Mouse (Mus musculus) lung, embryonic 15.5 days (tissue): ENCODE results near the gene Tenm4. TPM values are rescaled to one million over a fixed set of nuclear protein-coding genes. Genes with fewer than 3 reads are reported as not detected.

Source experiments
- ATAC-seq: fragments of 200-750 bp; cut with Nextera tagmentation; 2 replicates; pipeline ENCODE4 v1.8.0; 2017; ENCODE audit warnings: moderate number of reproducible peaks, borderline replicate concordance; ENCODE audit not compliant: low FRiP score, low TSS enrichment; ENCODE audit errors: extremely low read depth
- H3K27ac ChIP-seq: fragments of 300-500 bp; sonication (generic); 2 replicates; pipeline ENCODE4 v1.5.1; 2015; ENCODE audit warnings: moderate library complexity, mild to moderate bottlenecking, inconsistent platforms
- H3K27me3 ChIP-seq: fragments of 300-500 bp; sonication (generic); 2 replicates; pipeline ENCODE4 v1.6.1; 2015; ENCODE audit warnings: inconsistent platforms
- H3K36me3 ChIP-seq: fragments of 300-500 bp; sonication (generic); 2 replicates; pipeline ENCODE4 v1.6.1; 2015; ENCODE audit warnings: inconsistent platforms
- H3K4me1 ChIP-seq: fragments of 300-500 bp; sonication (generic); 2 replicates; pipeline ENCODE4 v1.6.1; 2015; ENCODE audit warnings: inconsistent platforms
- H3K4me2 ChIP-seq: fragments of 300-500 bp; sonication (generic); 2 replicates; pipeline ENCODE4 v1.6.1; 2015; ENCODE audit warnings: inconsistent platforms, mild to moderate bottlenecking, moderate library complexity
- H3K4me3 ChIP-seq: fragments of 300-500 bp; sonication (generic); 2 replicates; pipeline ENCODE4 v1.5.1; 2015; ENCODE audit warnings: mild to moderate bottlenecking, inconsistent platforms
- H3K9ac ChIP-seq: fragments of 300-500 bp; sonication (generic); 2 replicates; pipeline ENCODE4 v1.6.1; 2015; ENCODE audit warnings: inconsistent platforms
- H3K9me3 ChIP-seq: fragments of 300-500 bp; sonication (generic); 2 replicates; pipeline ENCODE4 v1.6.1; 2016; ENCODE audit warnings: inconsistent platforms
- WGBS: fragments of 180-500 bp; shearing (Covaris S2); methylation state at CpG from one replicate; pipeline ENCODE4 v1.1.7; 2015; 5-methylcytosine and 5-hydroxymethylcytosine counted together
- polyA plus RNA-seq: library from polyadenylated mRNA; unstranded; fragments of >200 nt; fragmentation: Nextera tagmentation; extraction: Ambion mirVana; gene quantifications from 2 replicates; pipeline ENCODE4 v1.2.1, GENCODE M21; 2015

Gene Tenm4
- polyA plus RNA-seq, 1 experiment from 2014 or later: 22.1 TPM

- no peaks in the 10 kb centered on the region for H3K27me3 ChIP-seq
- ATAC-seq: no peak
- H3K4me2 ChIP-seq: no peak overlapping the region
- no peaks in the 10 kb centered on the region for H3K9me3 ChIP-seq
- peaks cover 10% of the 10 kb centered on the region; the same call in 1 of the 2 replicates for H3K4me1 ChIP-seq
- no peak overlapping the region for H3K4me3 ChIP-seq
- WGBS: 25% methylated on average over 11 of the region's 11 CpGs
- no peak overlapping the region for H3K9ac ChIP-seq
- H3K27ac ChIP-seq: no peak overlapping the region
- no peaks in the 10 kb centered on the region for H3K36me3 ChIP-seq
These were observed 331.4 kb downstream of the Tenm4 start for GRCm38 (mm10) chr7:96502321-96502973.

- 70% methylated on average over 6 of the region's 6 CpGs for WGBS
- Histone ChIP-seq H3K27ac (no peak overlapping the region), H3K36me3 (no peaks in the 10 kb centered on the region), H3K4me3 (no peak overlapping the region), H3K9ac (no peak overlapping the region), H3K4me1 (peaks cover 10% of the 10 kb centered on the region; the same call in 1 of the 2 replicates), H3K4me2 (no peak overlapping the region), H3K9me3 (no peaks in the 10 kb centered on the region), H3K27me3 (no peaks in the 10 kb centered on the region)
- no peak for ATAC-seq
These were observed 334.5 kb downstream of the Tenm4 start for GRCm38 (mm10) chr7:96505538-96505937.

GRCm38 (mm10) chr7:96507046-96507445, 336.0 kb downstream of the Tenm4 start:
- H3K27me3 ChIP-seq: no peaks in the 10 kb centered on the region
- H3K36me3 ChIP-seq: no peaks in the 10 kb centered on the region
- WGBS: 86% methylated on average over 8 of the region's 8 CpGs
- no peak overlapping the region for H3K4me3 ChIP-seq
- H3K4me1 ChIP-seq: peaks cover 10% of the 10 kb centered on the region; the same call in 1 of the 2 replicates
- no peak overlapping the region for H3K9ac ChIP-seq
- H3K4me2 ChIP-seq: no peak overlapping the region
- H3K27ac ChIP-seq: no peak overlapping the region
- H3K9me3 ChIP-seq: no peaks in the 10 kb centered on the region
- ATAC-seq: no peak

- Histone ChIP-seq H3K4me1 (peaks cover 8% of the 10 kb centered on the region), H3K9ac (no peak overlapping the region), H3K27ac (no peak overlapping the region), H3K4me2 (no peak overlapping the region), H3K36me3 (no peaks in the 10 kb centered on the region), H3K9me3 (no peaks in the 10 kb centered on the region), H3K4me3 (no peak overlapping the region), H3K27me3 (no peaks in the 10 kb centered on the region)
- ATAC-seq: no peak
- 67% methylated on average over 5 of the region's 5 CpGs for WGBS
These were observed 339.4 kb downstream of the Tenm4 start for GRCm38 (mm10) chr7:96510396-96510795.

GRCm38 (mm10) chr7:96511018-96511609, 340.1 kb downstream of the Tenm4 start:
- peaks cover 8% of the 10 kb centered on the region for H3K4me1 ChIP-seq
- no peak overlapping the region for H3K9ac ChIP-seq
- no peaks in the 10 kb centered on the region for H3K27me3 ChIP-seq
- 68% methylated on average over 7 of the region's 7 CpGs for WGBS
- H3K27ac ChIP-seq: no peak overlapping the region
- H3K36me3 ChIP-seq: no peaks in the 10 kb centered on the region
- no peak overlapping the region for H3K4me3 ChIP-seq
- no peak overlapping the region for H3K4me2 ChIP-seq
- no peak for ATAC-seq
- H3K9me3 ChIP-seq: no peaks in the 10 kb centered on the region

GRCm38 (mm10) chr7:96511953-96512511, 341.0 kb downstream of the Tenm4 start:
- H3K36me3 ChIP-seq: no peaks in the 10 kb centered on the region
- no peak overlapping the region for H3K4me3 ChIP-seq
- H3K4me1 ChIP-seq: peaks cover 8% of the 10 kb centered on the region
- no peak overlapping the region for H3K27ac ChIP-seq
- no peaks in the 10 kb centered on the region for H3K9me3 ChIP-seq
- H3K9ac ChIP-seq: no peak overlapping the region
- H3K27me3 ChIP-seq: no peaks in the 10 kb centered on the region
- no peak overlapping the region for H3K4me2 ChIP-seq
- WGBS: 72% methylated on average over 14 of the region's 14 CpGs
- ATAC-seq: 0 out of 2 replicates have a peak, but pooled peaks have one; percentile 35

GRCm38 (mm10) chr7:96519216-96519615, 348.2 kb downstream of the Tenm4 start:
- H3K27me3 ChIP-seq: no peaks in the 10 kb centered on the region
- no peak overlapping the region for H3K9ac ChIP-seq
- H3K4me2 ChIP-seq: no peak overlapping the region
- H3K36me3 ChIP-seq: no peaks in the 10 kb centered on the region
- no peak overlapping the region for H3K27ac ChIP-seq
- H3K4me1 ChIP-seq: peaks cover 7% of the 10 kb centered on the region; the same call in 1 of the 2 replicates
- 2% methylated on average over 2 of the region's 2 CpGs for WGBS
- no peak overlapping the region for H3K4me3 ChIP-seq
- no peaks in the 10 kb centered on the region for H3K9me3 ChIP-seq
- no peak for ATAC-seq

GRCm38 (mm10) chr7:96521956-96522355, 350.9 kb downstream of the Tenm4 start:
- Histone ChIP-seq H3K9me3 (no peaks in the 10 kb centered on the region), H3K27ac (no peak overlapping the region), H3K4me2 (no peak overlapping the region), H3K27me3 (no peaks in the 10 kb centered on the region), H3K4me1 (peaks cover 14% of the 10 kb centered on the region; the same call in 1 of the 2 replicates), H3K36me3 (no peaks in the 10 kb centered on the region), H3K9ac (no peak overlapping the region), H3K4me3 (no peak overlapping the region)
- 62% methylated on average over 7 of the region's 7 CpGs for WGBS
- ATAC-seq: no peak

- H3K36me3 ChIP-seq: no peaks in the 10 kb centered on the region
- peak; percentile 66; the same call in 1 of the 2 replicates for ATAC-seq
- WGBS: 26% methylated on average over 2 of the region's 2 CpGs
- no peaks in the 10 kb centered on the region for H3K9me3 ChIP-seq
- no peak overlapping the region for H3K9ac ChIP-seq
- H3K27me3 ChIP-seq: no peaks in the 10 kb centered on the region
- no peak overlapping the region; the same call in 1 of the 2 replicates for H3K27ac ChIP-seq
- H3K4me3 ChIP-seq: no peak overlapping the region
- peaks cover 14% of the 10 kb centered on the region; the same call in 1 of the 2 replicates for H3K4me1 ChIP-seq
- H3K4me2 ChIP-seq: no peak overlapping the region
These were observed 352.6 kb downstream of the Tenm4 start for GRCm38 (mm10) chr7:96523673-96524072.

- H3K4me2 ChIP-seq: no peak overlapping the region
- H3K9ac ChIP-seq: no peak overlapping the region
- no peak; the same call in 1 of the 2 replicates for ATAC-seq
- H3K9me3 ChIP-seq: no peaks in the 10 kb centered on the region
- no peak overlapping the region for H3K4me3 ChIP-seq
- peaks cover 14% of the 10 kb centered on the region; the same call in 1 of the 2 replicates for H3K4me1 ChIP-seq
- peak overlapping the region; percentile 42; the same call in 1 of the 2 replicates for H3K27ac ChIP-seq
- no peaks in the 10 kb centered on the region for H3K27me3 ChIP-seq
- WGBS: 48% methylated on average over 8 of the region's 8 CpGs
- no peaks in the 10 kb centered on the region for H3K36me3 ChIP-seq
These were observed 353.6 kb downstream of the Tenm4 start for GRCm38 (mm10) chr7:96524486-96525205.

- H3K36me3 ChIP-seq: no peaks in the 10 kb centered on the region
- H3K27me3 ChIP-seq: no peaks in the 10 kb centered on the region
- H3K27ac ChIP-seq: no peak overlapping the region
- H3K9ac ChIP-seq: no peak overlapping the region
- H3K9me3 ChIP-seq: no peaks in the 10 kb centered on the region
- H3K4me2 ChIP-seq: no peak overlapping the region
- WGBS: 71% methylated on average over 1 of the region's 1 CpGs
- H3K4me3 ChIP-seq: no peak overlapping the region
- ATAC-seq: no peak
- peaks cover 14% of the 10 kb centered on the region; the same call in 1 of the 2 replicates for H3K4me1 ChIP-seq
These were observed 354.3 kb downstream of the Tenm4 start for GRCm38 (mm10) chr7:96525344-96525743.
